Mouse (Mus musculus) small intestine, adult 2 months (tissue): Measurements from ENCODE around the gene Spp2. TPM values are rescaled to one million over a fixed set of nuclear protein-coding genes. Genes with fewer than 3 reads are reported as not detected.

ENCODE experiments used
- H3K27ac ChIP-seq: fragments of 200-500 bp; 2 replicates; pipeline ENCODE4 v1.5.1; 2012; ENCODE audit warnings: low read depth, low read length, control low read depth, inconsistent platforms; ENCODE audit not compliant: insufficient read depth
- H3K27me3 ChIP-seq: fragments of 200-500 bp; 2 replicates; pipeline ENCODE4 v1.6.1; 2012; ENCODE audit warnings: mild to moderate bottlenecking, moderate library complexity, low read length, inconsistent platforms; ENCODE audit not compliant: control insufficient read depth, insufficient read depth
- H3K36me3 ChIP-seq: fragments of 200-500 bp; 2 replicates; pipeline ENCODE4 v1.6.1; 2012; ENCODE audit warnings: mild to moderate bottlenecking, low read length, control low read depth, inconsistent platforms; ENCODE audit not compliant: control insufficient read depth, insufficient read depth
- H3K4me1 ChIP-seq: fragments of 200-500 bp; 2 replicates; pipeline ENCODE4 v1.6.1; 2012; ENCODE audit warnings: low read length, inconsistent platforms, mixed read lengths; ENCODE audit not compliant: control insufficient read depth, insufficient read depth, insufficient read length
- H3K4me3 ChIP-seq: fragments of 200-500 bp; 2 replicates; pipeline ENCODE4 v1.5.1; 2012; ENCODE audit warnings: low read depth, mild to moderate bottlenecking, control low read depth, inconsistent platforms, low read length, moderate library complexity
- CTCF ChIP-seq: fragments of 200-500 bp; IDR thresholded peaks from 2 replicates; pipeline ENCODE4 v1.5.1; 2012; ENCODE audit warnings: low read depth, mild to moderate bottlenecking, control low read depth, inconsistent platforms, low read length, moderate library complexity, mixed read lengths; ENCODE audit not compliant: insufficient replicate concordance, insufficient read length; ENCODE audit errors: extremely low read depth
- POLR2A ChIP-seq: fragments of 200-500 bp; IDR thresholded peaks from 2 replicates; pipeline ENCODE4 v1.6.1; 2012; ENCODE audit warnings: low read depth, mild to moderate bottlenecking, control low read depth, inconsistent platforms, low read length, moderate library complexity
- WGBS: fragments of 180-500 bp; shearing (Covaris S2); methylation state at CpG from one replicate; pipeline ENCODE4 v1.1.7; 2018; 5-methylcytosine and 5-hydroxymethylcytosine counted together
- polyA plus RNA-seq: library from polyadenylated mRNA; depleted of rRNA; stranded (reverse); fragments of >200 nt; gene quantifications from 2 replicates; pipeline ENCODE4 v1.2.3, GENCODE M21; 2012; rRNA removed

Spp2 gene
- not detected in 2 replicates for polyA plus RNA-seq

DNA sequence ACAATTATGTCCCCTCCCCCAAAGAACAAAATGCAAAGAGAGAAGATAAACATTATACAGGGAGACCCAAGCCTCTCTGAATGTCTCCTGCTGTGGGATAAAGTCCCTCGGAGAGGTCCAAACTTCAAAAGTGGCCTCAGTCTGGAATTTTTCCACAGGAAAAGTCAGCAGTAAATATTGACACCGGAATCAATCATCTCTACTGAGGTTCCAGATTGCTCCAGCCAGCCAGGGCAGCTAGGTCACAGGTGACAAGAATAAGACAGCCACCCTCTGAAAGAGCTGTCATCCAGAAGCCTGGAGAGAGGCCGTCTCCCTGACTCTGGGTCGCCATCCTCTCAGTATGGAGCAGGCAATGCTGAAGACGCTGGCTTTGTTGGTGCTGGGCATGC, at the start of gene Spp2:
Spp2 (plus strand) TSS at position 155 of the 392 bp plus-strand sequence.
- Histone ChIP-seq H3K27me3 (no peaks in the 10 kb centered on the region), H3K27ac (no peak within 1 kb of the TSS), H3K4me1 (peaks cover 12% of the 10 kb centered on the region), H3K4me3 (no peak within 1 kb of the TSS), H3K36me3 (no peaks in the 10 kb centered on the region)
- TF ChIP-seq POLR2A (no peak), CTCF (no peak)
- 55% methylated on average over 5 of the region's 5 CpGs for WGBS

DNA sequence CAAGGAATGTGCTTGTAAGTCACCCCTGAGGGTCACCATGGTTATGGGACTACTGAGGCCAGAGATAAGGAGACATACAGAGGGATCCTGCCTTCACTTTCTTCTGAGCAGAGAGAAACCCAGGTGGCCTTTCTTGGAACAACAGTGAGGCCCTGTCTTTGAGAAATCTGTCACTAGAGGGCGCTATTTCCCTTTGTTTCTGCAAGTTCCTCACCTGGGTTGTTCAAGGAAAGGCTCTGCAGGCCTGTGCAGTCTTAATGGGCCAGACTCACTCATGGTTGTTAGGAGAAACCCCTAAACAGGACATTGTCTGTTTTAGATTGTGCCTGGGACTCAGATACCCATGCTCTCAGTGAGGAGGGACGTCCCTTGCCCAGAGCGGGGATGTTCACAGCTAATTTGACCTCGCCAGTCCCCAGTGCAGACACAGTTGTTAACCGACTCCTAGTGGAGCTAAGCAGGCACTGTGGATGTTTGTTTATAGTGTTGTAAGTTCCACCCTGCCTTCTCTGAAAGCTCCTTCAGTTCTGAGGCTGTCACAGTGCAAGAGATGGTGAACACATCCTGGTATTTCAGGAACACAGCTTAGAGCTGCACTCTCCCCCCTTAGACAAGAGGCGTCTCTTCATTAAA, 49.2 kb upstream of the Spp2 start:
- 76% methylated on average over 6 of the region's 6 CpGs for WGBS
- Histone ChIP-seq H3K27me3 (no peaks in the 10 kb centered on the region), H3K27ac (no peak overlapping the region), H3K4me3 (no peak overlapping the region), H3K4me1 (no peaks in the 10 kb centered on the region), H3K36me3 (no peaks in the 10 kb centered on the region)
- TF ChIP-seq CTCF (peak; percentile 53; the same call in 1 of the 2 replicates), POLR2A (no peak)

DNA sequence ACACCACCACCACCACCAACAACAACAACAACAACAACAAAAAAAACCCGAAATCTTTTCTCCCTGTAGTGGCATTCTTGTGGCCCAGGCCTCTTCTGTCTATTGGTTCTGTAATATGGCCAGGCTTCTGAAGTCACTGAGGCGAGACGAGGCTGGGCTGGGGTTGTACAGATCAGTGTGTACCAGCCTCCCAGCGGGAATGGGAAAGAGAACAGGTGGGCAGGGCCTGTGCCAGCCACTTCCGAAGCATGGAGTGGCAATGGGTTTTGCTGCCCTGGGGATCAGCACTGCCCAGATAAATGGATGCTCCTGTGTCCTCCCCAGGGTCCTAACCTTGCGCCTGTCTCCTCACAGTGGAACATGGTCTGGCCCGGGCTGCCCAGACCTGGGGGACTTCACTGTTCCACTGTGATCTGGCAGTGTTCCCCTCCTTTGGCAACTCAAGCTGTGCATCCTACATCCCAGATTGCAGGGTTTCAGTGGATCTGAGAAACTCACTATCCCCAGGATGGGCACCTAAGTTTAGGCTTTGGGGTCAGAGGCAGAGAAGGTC, 48.6 kb upstream of the Spp2 start:
- TF ChIP-seq POLR2A (no peak), CTCF (no peak)
- 87% methylated on average over 7 of the region's 7 CpGs for WGBS
- Histone ChIP-seq H3K27ac (no peak overlapping the region), H3K27me3 (no peaks in the 10 kb centered on the region), H3K36me3 (no peaks in the 10 kb centered on the region), H3K4me1 (no peaks in the 10 kb centered on the region), H3K4me3 (no peak overlapping the region)

DNA sequence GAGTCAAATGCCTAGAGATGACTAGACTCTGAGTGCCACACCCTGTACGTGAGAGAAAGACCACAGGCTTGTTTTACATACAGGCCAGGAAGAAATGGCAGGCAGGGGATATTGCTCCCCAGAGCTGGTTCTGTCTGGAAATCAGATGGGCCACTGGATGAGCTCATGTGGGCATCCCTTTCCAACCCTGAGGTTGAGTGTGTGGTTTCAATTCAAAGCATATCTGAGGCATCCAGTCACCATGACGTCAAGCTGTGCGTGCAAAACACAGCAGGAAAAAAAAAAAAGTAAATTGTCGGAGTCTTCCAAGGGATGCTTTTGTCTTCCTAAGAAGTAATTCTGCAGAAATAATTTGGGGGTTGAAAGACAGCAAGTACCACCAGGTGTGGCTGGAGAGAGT, 45.7 kb upstream of the Spp2 start:
- no peak overlapping the region for H3K4me3 ChIP-seq
- 89% methylated on average over 4 of the region's 4 CpGs for WGBS
- H3K27ac ChIP-seq = no peak overlapping the region
- no peak for TF ChIP-seq CTCF
- no peak for TF ChIP-seq POLR2A
- H3K36me3 ChIP-seq = no peaks in the 10 kb centered on the region
- H3K4me1 ChIP-seq = no peaks in the 10 kb centered on the region
- H3K27me3 ChIP-seq = no peaks in the 10 kb centered on the region

DNA sequence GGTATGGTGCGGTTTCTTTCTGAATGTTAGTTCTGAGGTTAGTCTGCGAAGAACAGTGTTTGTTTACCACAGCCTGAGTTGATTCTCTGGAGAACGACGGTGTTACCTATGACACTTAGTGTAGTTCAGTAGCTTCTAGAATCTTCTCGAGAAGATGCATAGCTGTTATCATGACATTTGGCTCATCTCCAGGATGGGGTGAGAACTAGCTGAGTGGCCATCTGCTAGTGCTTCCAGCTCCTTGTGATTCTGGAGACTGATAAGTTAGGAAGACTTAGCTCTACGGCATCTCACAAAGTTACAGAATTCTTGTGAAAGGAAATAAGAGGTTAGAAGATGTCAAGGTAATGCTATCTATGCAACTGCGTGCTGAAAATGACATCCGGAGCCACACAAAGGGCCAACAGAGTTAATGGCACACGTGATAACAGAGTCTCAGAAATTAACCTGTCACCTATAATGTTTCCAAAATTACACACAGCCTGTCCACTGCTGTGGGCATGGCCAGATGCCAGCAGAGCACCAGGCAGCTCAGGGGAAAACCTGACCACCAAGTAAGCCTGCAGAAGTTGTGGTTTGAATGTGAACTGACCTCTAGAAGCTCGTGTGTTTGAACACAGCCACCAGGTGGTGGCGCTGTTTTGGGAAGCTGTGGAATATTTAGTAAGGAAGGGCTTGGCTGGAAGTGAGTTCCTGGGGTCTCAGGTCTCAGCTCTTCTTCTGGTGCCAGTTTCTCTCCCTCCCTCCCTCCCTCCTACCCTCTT, 39.7 kb upstream of the Spp2 start:
- H3K4me3 ChIP-seq = no peak overlapping the region
- H3K36me3 ChIP-seq = no peaks in the 10 kb centered on the region
- no peaks in the 10 kb centered on the region for H3K27me3 ChIP-seq
- no peaks in the 10 kb centered on the region for H3K4me1 ChIP-seq
- no peak overlapping the region for H3K27ac ChIP-seq
- TF ChIP-seq POLR2A (no peak), CTCF (no peak)
- WGBS = 67% methylated on average over 11 of the region's 11 CpGs

DNA sequence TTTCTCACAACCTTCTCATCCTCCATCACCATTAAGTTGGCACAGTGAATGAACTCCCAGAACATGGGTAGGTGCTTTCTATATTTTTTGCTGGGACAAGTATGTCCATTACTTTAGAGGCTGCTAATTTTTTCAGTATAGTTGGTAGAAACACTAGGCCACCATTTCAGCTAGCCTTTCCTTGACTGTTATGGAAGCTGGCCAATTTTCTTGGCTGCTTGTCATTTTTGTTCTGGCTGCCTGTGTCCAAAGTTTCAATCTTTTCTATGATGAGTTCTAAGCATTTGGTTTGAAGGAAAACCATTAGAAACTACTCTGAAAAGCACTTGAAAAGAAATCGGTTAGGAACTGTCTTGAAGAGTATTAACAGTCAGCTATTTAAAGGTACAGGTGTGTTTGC, 28.3 kb upstream of the Spp2 start:
- no peak overlapping the region for H3K4me3 ChIP-seq
- no peaks in the 10 kb centered on the region for H3K36me3 ChIP-seq
- H3K27me3 ChIP-seq = no peaks in the 10 kb centered on the region
- no peaks in the 10 kb centered on the region for H3K4me1 ChIP-seq
- WGBS = 83% methylated on average over 1 of the region's 1 CpGs
- no peak for TF ChIP-seq POLR2A
- TF ChIP-seq CTCF = no peak
- no peak overlapping the region for H3K27ac ChIP-seq

DNA sequence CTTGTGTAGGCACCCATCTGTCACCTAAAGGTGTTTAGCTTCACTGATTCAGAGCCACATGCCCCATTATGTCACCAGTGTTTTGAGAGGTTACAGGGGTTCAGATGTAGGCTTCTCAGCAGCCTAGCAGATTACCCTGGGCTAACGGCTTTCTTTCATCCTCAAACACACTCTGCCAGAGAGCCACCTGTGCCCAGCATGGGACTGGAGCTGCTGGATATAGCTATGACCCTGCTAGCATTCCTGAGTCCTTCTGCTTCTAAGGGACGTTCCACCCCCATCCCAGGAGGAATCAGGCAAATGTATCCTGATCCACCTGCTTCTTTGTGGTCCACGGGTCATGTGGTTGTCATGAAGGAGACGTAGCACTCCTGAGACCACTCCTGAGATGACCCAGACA, 15.1 kb upstream of the Spp2 start:
- WGBS = 80% methylated on average over 4 of the region's 4 CpGs
- no peaks in the 10 kb centered on the region for H3K4me1 ChIP-seq

More for the DNA sequence above, 15.1 kb upstream of the Spp2 start:
- no peak overlapping the region for H3K27ac ChIP-seq
- no peaks in the 10 kb centered on the region for H3K27me3 ChIP-seq
- TF ChIP-seq POLR2A (no peak), CTCF (no peak)
- no peaks in the 10 kb centered on the region for H3K36me3 ChIP-seq
- H3K4me3 ChIP-seq = no peak overlapping the region
